Mouse (Mus musculus) liver, postnatal 0 days (tissue): ENCODE measurements around the gene Tmod1. TPM values are rescaled to one million over a fixed set of nuclear protein-coding genes. Genes with fewer than 3 reads are reported as not detected.

Experiments
- ATAC-seq: fragments of 200-750 bp; cut with Nextera tagmentation; 2 replicates; pipeline ENCODE4 v1.8.0; 2017; ENCODE audit warnings: mild to moderate bottlenecking, moderate library complexity
- DNase-seq: peaks from one replicate; pipeline ENCODE4 v3.0.0-alpha.2; 2016
- H3K27ac ChIP-seq: fragments of 300-500 bp; sonication (generic); 2 replicates; pipeline ENCODE4 v1.5.1; 2014; ENCODE audit warnings: antibody characterized with exemption, moderate library complexity, mild to moderate bottlenecking, low read depth
- H3K27me3 ChIP-seq: fragments of 300-500 bp; sonication (generic); 2 replicates; pipeline ENCODE4 v1.6.1; 2014; ENCODE audit warnings: low read length, control low read depth, mixed read lengths; ENCODE audit not compliant: insufficient read depth
- H3K36me3 ChIP-seq: fragments of 300-500 bp; sonication (generic); replicated peaks from 2 replicates; pipeline ENCODE4 v1.6.1; 2014; ENCODE audit warnings: mild to moderate bottlenecking, control low read depth, low read length, moderate library complexity, mixed read lengths; ENCODE audit not compliant: insufficient read depth
- H3K4me1 ChIP-seq: fragments of 300-500 bp; sonication (generic); 2 replicates; pipeline ENCODE4 v1.6.1; 2014; ENCODE audit warnings: antibody characterized with exemption, mild to moderate bottlenecking, control low read depth; ENCODE audit not compliant: insufficient read depth
- H3K4me2 ChIP-seq: fragments of 300-500 bp; sonication (generic); 2 replicates; pipeline ENCODE4 v1.6.1; 2014; ENCODE audit warnings: low read depth, mild to moderate bottlenecking, low read length, moderate library complexity, mixed read lengths
- H3K4me3 ChIP-seq: fragments of 300-500 bp; sonication (generic); 2 replicates; pipeline ENCODE4 v1.5.1; 2014; ENCODE audit warnings: low read depth, low read length
- H3K9ac ChIP-seq: fragments of 300-500 bp; sonication (generic); replicated peaks from 2 replicates; pipeline ENCODE4 v1.6.1; 2014; ENCODE audit warnings: mild to moderate bottlenecking, moderate library complexity
- H3K9me3 ChIP-seq: fragments of 300-500 bp; sonication (generic); 2 replicates; pipeline ENCODE4 v1.6.1; 2016; ENCODE audit warnings: mild to moderate bottlenecking, control low read depth, low read length, mixed read lengths
- CTCF ChIP-seq: sonication (generic); IDR thresholded peaks from 2 replicates; pipeline ENCODE4 v1.5.1; 2016; ENCODE audit warnings: antibody characterized with exemption, low read depth
- EP300 ChIP-seq: IDR thresholded peaks from 2 replicates; pipeline ENCODE4 v1.6.1; 2016; ENCODE audit warnings: antibody characterized with exemption, low read depth, mild to moderate bottlenecking
- WGBS: fragments of 180-500 bp; shearing (Covaris S2); extraction: QIAGEN DNeasy Blood & Tissue Kit; methylation state at CpG from one replicate; pipeline ENCODE4 v1.1.7; 2014; ENCODE audit not compliant: insufficient replicate concordance; 5-methylcytosine and 5-hydroxymethylcytosine counted together
- polyA plus RNA-seq: library from polyadenylated mRNA; unstranded; fragments of >200 nt; fragmentation: Nextera tagmentation; extraction: Ambion mirVana; gene quantifications from 2 replicates; pipeline ENCODE4 v1.2.1, GENCODE M21; 2015

Tmod1 gene
- polyA plus RNA-seq, 1 experiment from 2014 or later: 13.9 TPM

GRCm38 (mm10) chr4:46116544-46117175, 77.9 kb downstream of the Tmod1 start:
- Histone ChIP-seq H3K4me1 (no peaks in the 10 kb centered on the region), H3K27ac (no peak overlapping the region), H3K27me3 (no peaks in the 10 kb centered on the region), H3K4me3 (no peak overlapping the region), H3K4me2 (no peak overlapping the region), H3K9me3 (no peaks in the 10 kb centered on the region), H3K36me3 (peaks cover 85% of the 10 kb centered on the region), H3K9ac (no peak overlapping the region)
- TF ChIP-seq CTCF (no peak), EP300 (no peak)
- DNase-seq (no peak), ATAC-seq (no peak)
- WGBS: 93% methylated on average over 10 of the region's 10 CpGs

GRCm38 (mm10) chr4:46117536-46117935, 78.8 kb downstream of the Tmod1 start:
- ATAC-seq (no peak), DNase-seq (no peak)
- H3K27me3 ChIP-seq: no peaks in the 10 kb centered on the region
- no peaks in the 10 kb centered on the region for H3K4me1 ChIP-seq
- WGBS: 93% methylated on average over 4 of the region's 4 CpGs
- TF ChIP-seq EP300: no peak
- TF ChIP-seq CTCF: no peak
- H3K27ac ChIP-seq: no peak overlapping the region
- peaks cover 93% of the 10 kb centered on the region for H3K36me3 ChIP-seq
- no peak overlapping the region for H3K9ac ChIP-seq
- no peak overlapping the region for H3K4me2 ChIP-seq
- H3K4me3 ChIP-seq: no peak overlapping the region
- no peaks in the 10 kb centered on the region for H3K9me3 ChIP-seq

GRCm38 (mm10) chr4:46119514-46120094, 80.9 kb downstream of the Tmod1 start:
- Histone ChIP-seq H3K4me2 (no peak overlapping the region), H3K4me1 (no peaks in the 10 kb centered on the region), H3K9me3 (no peaks in the 10 kb centered on the region), H3K36me3 (peaks cover 90% of the 10 kb centered on the region), H3K27me3 (no peaks in the 10 kb centered on the region), H3K27ac (no peak overlapping the region), H3K4me3 (no peak overlapping the region), H3K9ac (no peak overlapping the region)
- DNase-seq (no peak), ATAC-seq (no peak)
- TF ChIP-seq CTCF (no peak), EP300 (no peak)
- WGBS: 91% methylated on average over 14 of the region's 14 CpGs

GRCm38 (mm10) chr4:46120767-46121166, 82.0 kb downstream of the Tmod1 start:
- Histone ChIP-seq H3K27me3 (no peaks in the 10 kb centered on the region), H3K36me3 (peaks cover 91% of the 10 kb centered on the region), H3K9ac (no peak overlapping the region), H3K4me1 (no peaks in the 10 kb centered on the region), H3K4me3 (no peak overlapping the region), H3K9me3 (no peaks in the 10 kb centered on the region), H3K27ac (no peak overlapping the region), H3K4me2 (no peak overlapping the region)
- ATAC-seq (no peak), DNase-seq (no peak)
- WGBS: 72% methylated on average over 3 of the region's 3 CpGs
- no peak for TF ChIP-seq CTCF
- TF ChIP-seq EP300: no peak

GRCm38 (mm10) chr4:46123358-46123757, 84.6 kb downstream of the Tmod1 start:
- Histone ChIP-seq H3K9me3 (no peaks in the 10 kb centered on the region), H3K4me2 (no peak overlapping the region), H3K9ac (no peak overlapping the region), H3K4me3 (no peak overlapping the region), H3K27me3 (no peaks in the 10 kb centered on the region), H3K27ac (no peak overlapping the region), H3K36me3 (peaks cover 81% of the 10 kb centered on the region), H3K4me1 (no peaks in the 10 kb centered on the region)
- TF ChIP-seq CTCF (no peak), EP300 (no peak)
- 91% methylated on average over 6 of the region's 6 CpGs for WGBS
- ATAC-seq (no peak), DNase-seq (no peak)

- no peaks in the 10 kb centered on the region for H3K27me3 ChIP-seq
- 41% methylated on average over 2 of the region's 2 CpGs for WGBS
- H3K4me3 ChIP-seq: no peak overlapping the region
- no peaks in the 10 kb centered on the region for H3K9me3 ChIP-seq
- DNase-seq (peak; percentile 80), ATAC-seq (peak; percentile 35; the same call in 1 of the 2 replicates)
- H3K9ac ChIP-seq: no peak overlapping the region
- peaks cover 65% of the 10 kb centered on the region for H3K36me3 ChIP-seq
- TF ChIP-seq CTCF (peak; percentile 93), EP300 (no peak)
- H3K27ac ChIP-seq: no peak overlapping the region
- H3K4me2 ChIP-seq: no peak overlapping the region
- no peaks in the 10 kb centered on the region for H3K4me1 ChIP-seq
Observed at GRCm38 (mm10) chr4:46126541-46126940, 87.8 kb downstream of the Tmod1 start.
